16 mouse cellular contexts compared by ENCODE assay signal in the genomic region with DNA sequence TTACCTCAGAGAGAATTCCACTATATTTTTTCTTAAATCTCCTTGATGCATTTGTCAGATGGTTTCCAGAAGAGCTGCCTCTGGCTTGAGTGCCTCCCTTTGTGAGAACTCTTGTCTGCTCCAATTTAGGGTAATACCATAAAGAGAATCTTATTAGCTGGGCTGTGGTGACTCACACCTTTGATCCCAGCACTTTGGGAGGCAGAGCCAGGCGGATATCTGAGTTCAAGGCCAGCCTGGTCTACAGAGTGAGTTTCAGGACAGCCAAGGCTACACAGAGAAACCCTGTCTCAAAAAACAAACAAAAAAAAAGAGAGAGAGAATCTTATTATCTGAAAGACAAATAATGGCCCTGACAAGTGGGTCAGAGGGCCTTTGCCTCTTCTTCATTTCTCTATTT.
"Had no signal": no experiment of that assay in that cellular context is flagged by ENCODE, and none has a peak within 500 bp of the region (broad histone marks: within the 10 kb centered on the region; RNA-seq: fewer than 3 reads in every experiment).

No protein-coding gene starts in this region.

- ATAC-seq: liver, embryonic 12.5 days; midbrain, embryonic 13.5 days had no signal

- H3K36me3 ChIP-seq: kidney, embryonic 15.5 days; limb, embryonic 15.5 days; liver, embryonic 12.5 days; lung, embryonic 15.5 days; midbrain, embryonic 13.5 days; stomach, embryonic 15.5 days had no signal

- H3K9me3 ChIP-seq: kidney, embryonic 15.5 days; limb, embryonic 15.5 days; liver, embryonic 12.5 days; lung, embryonic 15.5 days; megakaryocyte, embryonic 14.5 days; midbrain, embryonic 13.5 days; stomach, embryonic 15.5 days had no signal

- H3K27me3 ChIP-seq: kidney, embryonic 15.5 days; limb, embryonic 15.5 days; liver, embryonic 12.5 days; lung, embryonic 15.5 days; midbrain, embryonic 13.5 days; stomach, embryonic 15.5 days had no signal

- H3K4me2 ChIP-seq: kidney, embryonic 15.5 days; limb, embryonic 15.5 days; liver, embryonic 12.5 days; lung, embryonic 15.5 days; midbrain, embryonic 13.5 days; stomach, embryonic 15.5 days had no signal

- H3K4me1 ChIP-seq: midbrain, embryonic 13.5 days had no signal

- H3K4me3 ChIP-seq: kidney, embryonic 15.5 days; limb, embryonic 15.5 days; liver, embryonic 12.5 days; lung, embryonic 15.5 days; megakaryocyte, embryonic 14.5 days; midbrain, embryonic 13.5 days; stomach, embryonic 15.5 days had no signal

- H3K9ac ChIP-seq: kidney, embryonic 15.5 days; limb, embryonic 15.5 days; liver, embryonic 12.5 days; lung, embryonic 15.5 days; midbrain, embryonic 13.5 days; stomach, embryonic 15.5 days had no signal

- H3K27ac ChIP-seq: kidney, embryonic 15.5 days; liver, embryonic 12.5 days; macrophage; midbrain, embryonic 13.5 days; stomach, embryonic 15.5 days had no signal

- DNase-seq: kidney, adult 2 months; kidney, postnatal 14 days; left cerebral cortex, postnatal 4 days; lung, postnatal 14 days; right cerebral cortex, postnatal 4 days; spleen, adult 18-20 months; thymus, adult 2 months; thymus, postnatal 25 days had no signal
